Mouse (Mus musculus) c-Kit-negative CD71-positive TER-119-positive erythroid progenitor cells, embryonic 14.5 days (primary cell): ENCODE measurements around the gene Acvrl1.

ENCODE experiments used
- DNase-seq: peaks from one replicate; pipeline ENCODE4 v3.0.0-alpha.2; 2013; ENCODE audit warnings: low read depth, low spot score

Acvrl1 gene

DNA sequence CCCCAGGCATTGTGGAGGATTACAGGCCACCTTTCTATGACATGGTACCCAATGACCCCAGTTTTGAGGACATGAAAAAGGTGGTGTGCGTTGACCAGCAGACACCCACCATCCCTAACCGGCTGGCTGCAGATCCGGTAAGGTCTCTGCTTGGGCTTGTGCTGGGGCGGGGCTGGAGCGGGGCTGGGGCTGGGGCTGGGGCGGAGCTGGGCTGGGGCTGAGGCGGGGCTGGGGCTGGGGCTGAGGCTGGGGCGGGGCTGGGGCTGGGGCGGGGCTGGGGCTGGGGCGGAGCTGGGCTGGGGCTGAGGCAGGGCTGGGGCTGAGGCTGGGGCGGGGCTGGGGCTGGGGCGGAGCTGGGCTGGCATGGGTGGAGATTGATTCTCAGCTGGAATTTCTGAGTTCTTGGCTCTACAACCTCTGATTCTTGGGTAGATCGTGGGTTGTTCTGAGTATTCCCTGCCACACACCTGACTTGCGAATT is 12.8 kb downstream of the Acvrl1 start:
- no peak for DNase-seq

DNA sequence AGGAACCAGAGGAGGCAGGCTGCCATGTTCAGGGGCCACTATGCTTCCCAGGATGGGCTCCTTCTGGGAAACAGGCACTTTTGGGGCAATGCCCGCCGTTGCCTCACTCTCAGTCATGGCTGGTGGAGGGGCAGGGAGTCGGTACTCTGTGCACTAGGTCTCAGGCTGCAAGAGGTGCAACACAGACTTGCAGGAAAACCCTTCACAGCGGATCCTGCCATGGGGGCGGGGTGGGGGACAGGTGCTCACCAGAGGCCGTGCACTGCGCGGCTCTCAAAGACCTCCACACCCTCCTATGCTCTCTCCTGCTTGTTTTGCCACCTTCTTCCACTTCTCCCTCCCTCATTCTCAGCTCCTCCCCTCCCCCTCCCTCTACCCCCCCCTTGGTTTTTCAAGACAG is 14.3 kb downstream of the Acvrl1 start:
- no peak for DNase-seq

DNA sequence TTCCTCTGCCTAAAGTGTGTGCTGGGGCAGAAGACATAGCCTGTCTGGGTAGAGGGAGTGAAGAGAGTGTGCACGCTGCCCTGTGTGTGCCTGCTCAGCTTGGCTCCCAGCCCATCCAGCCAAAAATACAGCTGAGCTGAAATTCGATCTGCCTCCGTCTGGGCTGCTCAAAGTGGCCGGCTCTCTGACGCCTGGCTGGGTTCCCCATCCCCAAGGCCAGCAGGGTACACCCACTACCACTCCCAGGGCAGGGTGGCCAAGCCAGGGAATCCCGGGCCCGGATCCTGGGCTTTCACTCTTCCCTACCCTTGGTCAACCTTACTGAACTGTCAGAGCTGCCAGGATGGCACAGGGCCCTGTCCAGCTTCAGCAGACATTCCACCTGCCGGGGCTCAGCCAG is 15.2 kb downstream of the Acvrl1 start:
- DNase-seq: no peak

DNA sequence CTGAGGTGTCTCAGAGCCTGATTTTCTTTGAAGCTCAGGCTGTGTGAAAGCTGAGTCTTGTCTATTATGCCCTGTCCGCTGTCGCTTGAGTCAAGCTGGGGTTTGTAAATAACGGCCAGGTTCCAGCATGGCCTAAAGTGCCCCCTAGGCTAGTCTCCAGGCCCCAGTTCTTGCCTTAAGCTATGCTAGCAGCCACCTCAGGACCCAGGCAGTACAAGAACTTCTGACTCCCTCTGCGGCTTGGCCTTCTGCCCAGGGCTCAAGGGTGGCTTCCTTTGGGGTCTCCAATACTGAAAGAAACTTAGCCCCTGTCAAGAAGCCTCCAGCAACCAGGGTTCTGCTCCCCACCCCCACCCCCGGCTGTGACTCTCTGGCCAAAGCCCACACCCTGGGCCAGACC is 15.9 kb downstream of the Acvrl1 start:
- no peak for DNase-seq

DNA sequence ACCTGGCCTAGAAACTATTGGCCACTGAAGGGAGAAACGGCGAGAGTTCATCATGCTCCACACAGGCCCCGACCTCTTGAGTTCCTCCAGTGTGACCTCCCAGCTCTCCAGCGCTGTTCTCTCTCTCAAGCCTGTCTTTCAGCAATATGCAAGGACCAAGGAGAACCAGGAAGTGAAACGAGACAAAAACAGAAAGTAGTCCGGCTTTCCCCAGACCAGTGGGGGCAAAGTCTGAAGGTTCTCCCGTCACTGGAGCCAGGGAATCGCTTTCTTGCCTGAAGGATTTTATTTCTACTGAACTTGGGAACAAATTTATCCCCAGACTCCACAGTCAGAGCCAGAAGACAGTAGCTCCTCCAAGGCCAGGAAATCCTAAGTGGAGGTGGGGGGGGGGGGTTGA is 16.5 kb downstream of the Acvrl1 start:
- no peak for DNase-seq

- DNase-seq: peak; percentile 12
These were observed 17.2 kb downstream of the Acvrl1 start for GRCm38 (mm10) chr15:101145424-101146099.

GRCm38 (mm10) chr15:101146100-101146965 is 18.0 kb downstream of the Acvrl1 start:
- DNase-seq: no peak

DNA sequence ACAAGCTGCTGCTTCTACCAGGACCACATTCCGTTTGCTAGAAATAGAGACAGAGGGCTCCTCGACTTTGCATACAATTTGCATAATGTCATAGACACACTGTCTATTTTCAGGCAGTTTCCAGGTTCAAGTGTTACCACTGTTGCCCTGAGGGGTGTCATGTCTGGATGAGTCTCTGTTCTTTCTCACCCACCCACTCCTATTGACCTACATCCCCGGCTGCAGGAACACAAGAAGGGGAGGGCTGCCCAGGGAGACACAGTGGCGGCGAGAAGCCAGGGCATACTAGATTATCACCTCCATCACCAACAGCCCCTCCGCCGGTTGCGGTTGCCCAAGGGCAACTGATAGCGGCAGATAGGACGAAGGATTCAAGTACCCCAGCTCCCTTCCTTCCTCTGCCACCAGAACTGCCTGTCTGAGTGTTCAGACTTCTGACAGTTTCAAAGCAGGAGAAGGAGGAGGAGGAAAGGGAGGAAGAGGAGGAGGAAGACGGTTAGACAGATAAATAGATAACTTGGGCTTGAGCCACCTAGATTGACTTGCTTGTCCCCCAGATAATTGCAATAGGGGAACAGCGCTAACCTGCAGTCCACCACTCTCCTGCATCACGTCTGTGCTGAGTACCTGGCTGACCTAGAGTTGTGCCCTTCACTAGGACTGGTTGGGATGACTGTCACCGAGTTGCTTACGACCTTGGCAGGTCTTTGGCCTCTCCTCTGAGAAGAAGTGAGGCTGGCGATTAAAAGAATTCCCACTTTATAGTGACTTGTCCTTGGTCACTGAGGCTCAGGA is 19.0 kb downstream of the Acvrl1 start:
- DNase-seq: no peak

DNA sequence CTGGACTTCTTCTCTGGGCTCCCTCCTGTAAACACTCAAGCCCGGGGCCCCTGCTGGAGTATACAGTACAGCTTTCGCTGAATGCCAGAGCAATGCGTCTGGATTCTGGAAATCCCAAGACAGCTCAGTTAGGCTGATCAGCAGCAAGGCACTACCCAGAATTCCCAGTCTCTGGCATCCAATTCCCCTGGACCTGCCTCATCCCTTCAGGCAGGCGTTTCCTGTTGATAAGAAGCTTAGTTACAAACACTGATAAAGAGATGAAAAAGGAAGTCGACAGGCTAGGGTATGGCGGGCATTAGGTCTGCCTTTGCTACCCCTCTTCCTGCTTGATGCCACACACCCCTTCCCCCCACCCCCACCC is 19.6 kb downstream of the Acvrl1 start:
- no peak for DNase-seq

DNA sequence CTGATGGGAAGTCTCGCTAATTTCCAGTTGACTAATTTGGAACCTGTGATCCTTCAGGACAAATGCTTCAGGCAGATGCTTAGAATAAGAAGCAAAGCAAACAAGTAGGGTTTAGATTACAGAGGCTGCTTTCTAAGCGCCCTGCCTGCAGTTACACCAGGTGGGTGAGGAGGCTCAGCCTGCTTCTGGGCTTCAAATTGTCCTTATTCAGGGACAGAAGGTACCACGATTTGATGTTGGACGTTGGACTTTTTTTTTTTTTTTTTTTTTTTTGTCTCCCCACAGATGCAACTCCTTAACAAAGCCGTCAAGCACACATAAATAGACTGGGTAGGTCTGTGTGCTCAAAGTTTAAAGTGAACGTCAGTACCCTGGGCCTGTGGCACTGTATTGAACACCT is 20.3 kb downstream of the Acvrl1 start:
- no peak for DNase-seq

DNA sequence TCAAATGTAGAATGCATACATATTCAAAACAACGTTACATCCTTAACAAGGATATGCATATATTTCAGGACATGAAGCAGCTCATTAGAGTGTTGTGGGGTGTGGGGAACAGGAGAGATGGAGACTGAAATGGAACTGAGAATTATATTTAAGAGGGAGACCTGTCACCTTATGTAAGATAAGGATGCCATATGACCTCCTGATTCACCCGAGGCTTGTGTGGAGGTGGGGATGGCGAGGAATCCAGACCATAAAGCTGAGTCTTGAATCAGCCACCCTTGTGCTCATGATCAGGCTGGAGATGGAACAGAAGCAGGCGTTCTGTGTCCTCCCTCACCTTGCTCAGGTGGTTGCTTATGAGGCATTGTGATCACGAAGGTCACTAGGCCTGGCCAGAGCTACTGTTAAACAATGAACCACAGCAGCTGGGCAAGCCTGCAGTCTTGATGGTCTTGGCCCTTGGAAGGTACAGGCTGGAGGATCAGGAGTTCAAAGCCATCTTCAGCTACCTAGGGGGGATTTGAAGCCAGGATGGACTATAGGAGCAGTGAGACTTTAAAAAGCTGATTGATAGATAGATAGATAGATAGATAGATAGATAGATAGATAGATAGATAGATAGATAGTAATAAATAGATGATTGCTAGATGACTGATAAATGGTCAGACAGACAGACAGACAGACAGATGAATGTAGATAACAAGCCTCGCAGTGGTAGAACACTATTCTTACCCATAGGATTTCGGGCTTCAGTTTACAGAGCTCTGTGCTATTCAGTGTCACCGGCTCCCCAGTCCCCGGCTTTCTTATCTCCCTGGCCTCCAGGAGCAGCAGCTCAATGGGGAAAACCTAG is 23.3 kb downstream of the Acvrl1 start:
- DNase-seq: no peak

DNA sequence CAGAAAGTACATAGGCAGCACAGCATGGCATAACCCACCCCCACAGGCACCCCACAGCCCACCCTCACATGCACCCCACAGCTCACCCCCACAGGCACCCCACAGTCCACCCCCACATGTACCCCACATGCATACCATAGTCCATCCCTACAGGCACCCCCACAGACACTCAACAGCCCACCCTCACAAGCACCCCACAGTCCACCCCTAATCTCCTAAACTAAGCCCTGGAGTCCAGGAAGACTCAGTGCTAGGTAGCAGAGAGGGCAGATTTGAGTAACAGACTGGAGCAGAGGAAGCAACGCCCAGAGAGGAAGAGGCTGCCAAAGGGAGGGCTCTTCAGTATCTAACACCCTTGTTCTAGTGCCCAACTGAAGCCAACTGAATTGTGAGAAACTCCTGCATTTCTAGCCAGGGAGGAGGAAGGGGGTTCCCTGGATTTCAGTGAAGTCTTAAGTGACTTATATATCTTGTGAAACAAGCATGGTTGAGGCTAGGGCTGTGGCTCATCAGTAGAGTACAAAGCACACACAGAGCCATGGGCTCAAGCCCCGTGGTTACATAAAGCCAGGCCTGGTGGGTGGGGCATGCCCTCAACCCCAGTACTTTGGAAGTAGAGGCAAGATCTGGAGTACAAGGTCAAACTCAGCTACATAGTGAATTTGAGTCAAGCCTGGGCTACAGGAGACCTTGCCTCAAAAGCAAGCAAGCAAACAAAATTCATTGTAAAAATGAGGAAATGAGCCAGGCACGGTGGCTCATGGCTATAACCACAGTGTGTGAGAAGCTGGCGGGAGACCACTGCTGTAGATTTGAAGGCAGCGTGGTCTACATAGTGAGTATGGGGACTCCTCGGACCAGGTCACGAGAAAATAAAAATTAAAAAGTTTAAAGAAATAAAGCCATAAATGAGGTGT is 26.6 kb downstream of the Acvrl1 start:
- DNase-seq: no peak

DNA sequence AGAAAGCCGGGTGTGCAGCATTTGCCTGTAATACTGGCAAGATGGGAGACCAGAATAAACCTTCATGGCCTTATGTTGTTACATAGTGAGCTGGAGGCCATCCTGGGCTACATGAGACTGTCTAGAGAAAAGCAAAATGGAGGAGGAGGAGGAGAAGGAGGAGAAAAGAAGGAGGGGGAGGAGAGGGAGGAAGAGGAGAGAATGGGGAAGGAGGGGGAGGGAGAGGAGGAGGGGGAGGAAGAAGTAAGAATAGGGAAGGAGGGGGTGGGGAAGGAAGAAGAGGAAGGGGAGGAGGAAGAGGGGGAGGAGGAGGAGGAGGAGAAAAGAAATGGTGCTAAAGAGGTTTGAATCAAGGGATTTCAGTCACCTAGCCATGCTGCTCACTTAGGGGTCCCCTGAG is 31.8 kb downstream of the Acvrl1 start:
- DNase-seq: no peak

DNA sequence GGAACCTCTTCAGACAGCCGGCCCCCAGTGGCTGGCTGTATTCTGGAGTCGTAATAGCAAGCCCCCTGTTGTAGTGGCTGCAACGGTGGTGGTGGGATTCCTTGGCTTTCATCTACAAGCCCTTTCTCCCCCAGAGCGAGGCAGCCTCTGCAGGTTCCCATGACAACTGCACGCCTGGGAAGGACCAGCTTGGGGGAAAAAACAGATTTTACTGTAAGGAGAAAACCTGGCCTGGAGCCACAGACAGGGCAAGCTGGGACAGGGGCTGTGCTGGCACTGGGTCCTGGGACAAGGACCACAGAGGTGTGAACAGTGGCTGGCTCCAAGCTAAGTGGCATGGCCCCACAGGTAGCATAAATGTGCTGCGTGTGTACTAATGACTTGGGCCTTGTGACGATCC is 32.3 kb downstream of the Acvrl1 start:
- DNase-seq: no peak

GRCm38 (mm10) chr15:101161534-101161933 is 33.2 kb downstream of the Acvrl1 start:
- no peak for DNase-seq

DNA sequence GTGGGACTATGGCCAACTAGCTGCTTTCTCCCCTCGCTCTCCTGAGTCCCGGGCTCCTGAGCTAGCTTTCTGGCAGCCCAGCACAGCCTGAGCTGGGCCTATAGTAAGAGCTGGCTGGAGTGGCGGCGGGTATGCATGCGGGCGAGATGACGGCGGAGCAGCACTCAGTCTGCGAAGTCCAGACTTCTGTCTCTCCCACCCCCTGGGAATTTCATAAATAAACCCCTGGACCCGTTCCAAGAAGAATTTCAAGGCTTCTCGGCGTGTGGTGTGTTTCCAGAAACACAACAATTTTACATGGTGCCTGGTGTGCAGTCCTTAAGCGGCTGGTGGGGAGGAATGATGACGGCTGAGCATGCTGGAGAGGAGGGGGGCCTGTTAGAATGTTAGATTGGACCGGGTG is 34.7 kb downstream of the Acvrl1 start:
- no peak for DNase-seq

DNA sequence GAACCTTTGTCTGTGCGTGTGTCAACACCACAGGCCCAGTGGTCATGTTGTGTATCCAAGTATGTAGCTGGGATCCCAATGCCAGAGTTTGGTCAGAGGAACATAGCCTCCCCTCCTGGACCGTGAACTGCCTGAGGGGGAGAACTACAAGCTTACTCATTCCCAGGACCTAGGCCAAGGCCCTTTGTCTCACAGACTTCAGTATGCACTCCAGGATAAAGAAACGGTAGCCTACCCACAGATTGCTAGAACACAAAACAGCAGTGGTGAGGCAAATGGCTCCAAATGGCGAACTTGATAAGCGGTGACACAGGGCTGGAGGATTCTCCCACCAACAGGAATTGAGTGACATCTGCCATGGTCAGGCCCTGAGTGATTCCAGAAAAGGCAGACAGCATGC is 35.5 kb downstream of the Acvrl1 start:
- no peak for DNase-seq

DNA sequence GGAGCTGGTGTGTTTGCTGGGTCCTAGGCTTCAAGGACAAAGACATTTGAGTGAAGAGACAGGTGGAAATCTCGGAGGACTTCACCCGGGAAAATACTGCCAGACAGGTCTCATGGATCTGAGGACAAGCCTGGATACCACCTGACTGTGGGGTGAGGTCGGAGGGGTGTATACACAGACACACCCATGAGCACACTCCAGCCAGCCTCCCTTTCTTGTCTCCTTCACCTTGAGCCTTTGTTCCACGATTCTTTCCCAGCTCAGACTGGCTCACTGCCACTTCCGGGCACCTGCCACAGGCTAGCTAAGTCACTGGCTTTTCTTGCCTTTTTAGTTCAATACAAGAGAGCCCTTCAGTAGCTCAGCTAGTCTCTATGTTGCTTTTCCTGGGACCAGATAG is 36.0 kb downstream of the Acvrl1 start:
- no peak for DNase-seq

GRCm38 (mm10) chr15:101165658-101166437 is 37.5 kb downstream of the Acvrl1 start:
- no peak for DNase-seq

GRCm38 (mm10) chr15:101167553-101167952 is 39.2 kb downstream of the Acvrl1 start:
- DNase-seq: no peak
